Mouse (Mus musculus) kidney, postnatal 25 days (tissue): Measurements from ENCODE around the gene Ntn1.

ENCODE experiments used
- DNase-seq, 2 experiments: peaks; one replicate each; pipeline ENCODE4 v3.0.0; 2021; ENCODE audit warnings: mixed read lengths in 2 of 2

Gene Ntn1

DNA sequence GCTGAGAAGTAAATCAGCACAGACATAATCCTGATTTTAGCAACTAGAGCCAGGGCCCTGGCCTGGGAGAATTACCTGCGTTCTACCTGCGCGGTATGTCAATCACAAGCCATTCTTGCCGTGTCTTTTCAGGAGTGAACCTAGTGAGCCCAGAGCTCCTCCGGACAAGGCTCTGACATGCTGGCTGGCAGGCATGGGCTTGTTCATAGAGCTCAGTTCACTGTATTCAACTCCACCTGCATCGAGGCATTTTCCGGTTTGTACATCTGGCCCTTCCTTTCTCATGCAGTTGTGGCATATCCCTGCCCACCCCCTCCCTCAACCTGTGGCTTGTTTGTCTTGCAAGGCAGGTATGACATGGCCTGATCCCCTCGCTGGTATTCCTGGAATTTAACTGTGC is 5.0 kb upstream of the Ntn1 start:
- no peak for DNase-seq

DNA sequence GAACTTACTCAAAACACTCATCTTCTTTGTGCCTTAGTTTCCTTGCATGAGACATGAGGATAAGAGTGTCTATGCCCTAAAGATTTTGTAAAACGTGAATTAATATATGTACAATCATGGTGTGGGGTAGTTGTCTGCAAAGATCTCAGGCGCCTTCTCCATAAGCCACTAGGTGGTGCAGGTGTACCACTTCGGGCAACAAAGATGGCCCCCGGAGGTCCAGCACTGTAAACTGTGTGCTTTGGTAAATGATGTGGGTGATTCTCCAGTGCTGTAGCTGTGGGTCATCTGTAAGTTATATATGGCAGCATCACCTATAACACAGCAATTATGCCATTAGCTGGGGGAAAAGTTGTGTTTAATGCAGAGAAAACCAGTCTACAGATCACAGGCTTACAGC is 3.6 kb upstream of the Ntn1 start:
- peak in 1 of 2 experiments; percentile 46 for DNase-seq

DNA sequence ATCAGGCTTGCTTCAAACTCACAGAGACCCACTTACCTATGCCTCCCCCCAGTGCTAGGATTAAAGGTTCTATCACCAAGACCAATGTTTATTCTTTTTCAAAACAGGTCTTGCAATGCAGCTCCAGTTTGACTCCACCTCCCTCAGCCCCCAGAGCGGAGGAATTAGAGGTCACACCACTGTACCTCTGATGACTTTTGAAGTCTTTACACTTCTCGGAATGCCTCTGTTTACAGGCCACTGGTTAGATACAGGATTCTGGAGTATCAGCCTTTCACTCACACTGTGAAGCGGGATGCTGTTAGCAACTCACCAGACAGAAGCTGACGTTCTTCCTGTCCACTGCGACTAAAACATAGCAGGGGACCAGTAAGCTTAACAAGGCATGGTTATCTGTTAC is 805 bp upstream of the Ntn1 start:
- no peak for DNase-seq

DNA sequence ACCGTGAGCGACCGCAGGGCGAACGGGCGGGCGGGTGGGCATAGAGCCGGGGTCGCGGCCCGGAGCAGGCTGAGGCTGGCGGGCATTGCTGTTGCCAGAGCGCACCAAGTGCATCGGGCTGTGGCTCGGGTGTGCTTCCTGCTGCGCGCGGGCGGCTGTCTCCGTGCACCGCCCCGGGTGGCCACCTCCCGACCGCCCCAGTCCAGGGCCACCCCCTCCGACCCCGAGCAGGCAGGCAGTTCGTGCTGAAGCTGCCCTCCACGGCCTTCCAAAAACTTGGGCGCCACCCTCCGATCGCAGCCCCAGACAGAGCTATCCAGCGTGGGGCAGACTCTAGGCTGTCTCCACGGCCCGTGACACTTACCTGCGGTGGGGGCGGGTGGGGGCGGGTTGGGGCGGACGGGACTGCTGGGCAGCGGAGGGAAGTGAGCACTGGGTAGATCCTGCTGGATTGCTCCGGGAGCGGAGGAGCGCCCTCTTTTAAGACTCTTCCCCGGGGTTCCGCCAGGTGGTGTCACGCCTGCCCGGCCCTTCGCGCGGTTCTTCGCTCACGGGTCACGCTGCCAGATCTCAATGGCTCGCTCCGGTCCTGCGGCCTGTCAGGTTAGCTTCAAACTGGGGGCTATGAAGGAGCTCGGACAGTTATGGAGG is 477 bp downstream of the Ntn1 start:
- peak; percentile 76 to 86 for DNase-seq

DNA sequence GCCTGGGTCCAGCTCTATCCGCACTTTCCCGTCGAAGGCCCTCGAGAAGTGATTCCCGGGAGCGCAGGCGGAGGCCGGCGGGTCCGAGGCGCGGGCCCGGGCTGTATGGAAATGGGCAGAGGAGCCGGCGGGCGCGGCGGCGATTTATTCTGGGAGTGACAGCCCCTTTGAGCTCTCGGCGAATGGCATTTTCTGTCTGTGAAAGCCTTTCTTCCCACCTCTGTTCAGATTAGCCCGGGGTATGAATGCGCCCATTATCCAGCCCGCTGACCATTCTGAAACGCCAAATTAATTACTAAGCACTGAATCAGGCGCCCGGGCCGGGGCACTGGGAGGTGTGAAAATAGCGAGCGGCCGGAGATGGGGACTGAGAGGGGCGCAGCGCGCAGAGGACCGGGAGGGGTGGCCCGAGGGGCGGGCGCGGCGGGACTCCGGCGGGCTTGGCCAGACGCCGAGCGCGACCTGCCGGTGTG is 1.0 kb downstream of the Ntn1 start:
- DNase-seq: peak; percentile 40 to 60

DNA sequence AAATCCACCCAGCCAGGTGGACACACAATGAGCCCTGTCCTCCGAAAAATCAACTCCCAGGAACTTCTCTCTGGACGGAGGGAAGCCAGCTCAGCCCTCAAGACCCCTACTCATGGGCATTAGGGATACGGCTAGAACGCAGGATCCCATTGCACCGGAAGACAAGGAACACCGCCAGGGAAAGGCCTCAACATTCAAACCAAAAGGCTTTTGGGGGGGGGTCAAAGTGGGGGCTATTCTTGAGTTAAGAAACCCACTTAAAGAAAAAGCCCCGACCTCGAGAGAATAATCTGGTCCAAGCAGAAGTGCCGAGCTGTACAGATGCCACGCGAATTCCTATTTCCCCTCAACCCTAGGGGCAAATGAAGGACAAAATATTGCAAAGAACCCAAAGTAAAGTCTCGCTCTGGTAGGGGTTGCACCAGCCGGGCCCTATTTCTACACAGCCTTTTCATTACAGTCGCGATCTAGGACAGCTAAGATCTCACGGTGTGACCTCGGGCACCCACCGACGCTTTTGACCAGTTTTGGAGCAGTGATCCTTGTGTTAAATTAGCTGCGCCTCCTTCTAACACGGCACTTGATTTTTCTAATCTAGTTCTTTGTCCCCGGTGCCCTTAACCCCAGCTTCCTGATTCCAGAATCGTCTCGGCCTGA is 1.6 kb downstream of the Ntn1 start:
- no peak for DNase-seq

DNA sequence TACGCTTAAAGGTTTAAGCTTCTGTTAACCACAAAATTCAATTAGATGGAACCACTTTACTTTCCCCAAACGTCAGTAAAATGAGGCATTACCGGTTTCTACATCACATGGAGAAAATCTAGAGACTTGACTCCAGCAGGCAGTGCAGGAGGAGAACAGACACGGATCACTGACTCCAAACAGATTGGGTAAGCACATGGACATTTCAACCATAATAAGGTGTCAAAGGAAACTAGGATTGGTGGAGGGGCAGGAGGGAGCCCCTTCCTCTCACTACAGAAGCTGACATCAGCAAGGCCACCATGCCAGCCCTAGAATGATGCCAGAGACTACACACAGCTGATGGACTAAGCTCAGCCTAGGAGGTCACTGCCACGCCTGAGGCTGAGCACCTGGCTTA is 5.1 kb downstream of the Ntn1 start:
- DNase-seq: peak; percentile 42 to 66

DNA sequence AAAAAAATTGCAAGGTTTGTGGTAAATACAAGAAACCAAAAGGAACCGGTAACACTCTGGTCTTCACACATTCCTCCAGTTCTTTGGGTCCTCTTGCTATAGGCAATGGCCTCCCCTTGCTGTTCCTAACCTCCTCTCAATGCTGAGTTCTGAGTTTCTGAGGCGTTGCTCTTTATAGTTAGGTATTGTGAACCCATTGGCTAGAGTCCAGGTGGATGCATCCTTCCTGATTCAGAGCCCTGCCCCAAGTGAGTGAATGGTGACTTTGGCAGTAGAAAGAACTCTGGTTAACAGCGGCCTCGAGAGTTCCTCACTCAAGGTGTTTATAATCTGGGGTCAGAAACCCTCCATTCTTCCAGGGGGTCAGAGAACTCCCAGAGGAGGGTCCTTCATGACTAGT is 5.9 kb downstream of the Ntn1 start:
- DNase-seq: peak in 1 of 2 experiments; percentile 35

DNA sequence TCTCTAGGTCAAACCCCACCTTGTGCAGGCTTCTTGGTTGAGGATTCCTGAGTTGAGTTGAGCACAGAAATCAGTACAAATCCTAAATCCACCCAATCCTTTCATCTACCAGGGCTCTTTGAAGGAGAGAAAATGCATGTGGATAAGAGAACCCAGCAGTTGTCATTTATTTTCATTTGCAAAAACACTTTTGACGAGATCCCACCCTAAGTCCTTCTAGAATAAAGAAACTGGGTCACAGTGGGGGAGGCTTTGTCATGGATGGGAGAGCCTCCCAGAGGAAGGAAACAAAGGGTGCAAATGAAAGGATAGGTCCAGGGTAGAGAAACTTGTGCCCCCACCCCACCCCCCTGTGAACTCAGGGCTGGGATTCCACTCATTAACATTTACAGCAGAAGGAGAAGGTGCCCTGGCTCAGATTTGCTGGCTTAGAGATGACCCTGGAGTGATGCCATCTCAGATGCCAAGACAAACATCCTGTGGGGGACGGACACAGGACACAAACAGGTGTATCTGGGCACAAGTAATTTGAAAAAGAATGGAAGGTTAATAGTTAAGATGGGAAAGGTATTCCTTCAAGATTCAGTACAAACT is 6.6 kb downstream of the Ntn1 start:
- DNase-seq: peak; percentile 68 to 78

DNA sequence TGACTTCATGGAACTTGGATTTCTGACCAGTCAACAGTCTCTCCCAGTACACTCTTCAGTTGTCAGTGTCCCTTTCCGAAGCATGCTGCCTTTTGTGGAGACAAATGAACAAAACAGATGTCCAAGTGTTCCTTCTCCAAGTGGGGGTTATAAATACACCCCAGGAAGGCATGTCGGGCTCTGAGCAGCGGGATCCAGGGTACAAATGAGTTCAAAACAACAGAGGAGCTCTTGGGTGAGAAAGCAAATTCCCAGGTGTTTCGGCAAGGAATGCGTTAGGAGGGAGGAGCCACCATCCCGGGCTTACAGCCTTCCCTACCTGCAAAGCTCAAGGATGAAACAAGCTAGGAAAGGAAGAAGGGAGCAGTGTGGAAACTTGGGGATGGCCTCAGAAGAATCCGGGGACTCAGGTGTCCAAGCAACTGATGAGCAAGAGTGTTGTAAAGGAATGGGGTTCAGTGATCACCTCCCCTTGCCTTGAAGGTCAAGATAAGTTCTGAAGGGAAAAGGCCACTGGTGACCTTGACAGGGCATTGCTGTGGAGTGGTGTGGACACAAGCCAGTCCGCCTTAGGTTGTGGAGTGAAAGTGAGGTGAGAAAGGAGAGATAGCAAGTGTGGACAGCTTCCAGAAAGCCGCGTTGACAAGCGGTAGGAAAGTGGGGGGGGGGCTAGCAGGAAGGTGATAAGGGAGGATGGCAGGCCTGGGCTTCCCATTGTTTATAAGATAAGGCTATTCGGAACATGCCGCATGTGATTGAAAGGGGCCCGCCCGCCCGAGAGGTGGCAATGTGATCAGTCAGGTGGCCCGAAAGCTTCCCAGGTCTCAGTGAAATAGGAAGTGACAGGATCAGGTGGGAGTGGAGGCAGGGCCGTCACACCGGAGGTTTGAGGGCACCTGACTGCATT is 10.0 kb downstream of the Ntn1 start:
- no peak for DNase-seq

DNA sequence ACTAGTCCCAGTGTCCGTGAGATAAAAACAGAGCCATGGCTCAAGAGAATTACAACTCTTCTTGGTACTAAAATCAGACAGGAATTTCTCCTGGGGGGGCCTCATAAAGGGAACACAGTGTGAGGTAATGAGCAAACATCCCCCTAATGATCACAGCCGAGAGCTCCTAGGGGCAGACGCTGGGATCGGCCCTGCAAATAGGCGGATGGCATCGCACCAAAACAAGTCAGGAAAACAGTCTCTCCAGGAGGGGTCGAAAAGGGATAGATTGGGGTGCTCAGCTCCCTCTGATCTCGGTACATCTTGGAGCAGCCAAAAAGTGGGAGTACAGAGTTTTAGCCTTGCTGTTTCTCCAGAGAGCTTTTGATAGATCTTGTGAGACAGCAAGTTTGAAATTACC is 11.0 kb downstream of the Ntn1 start:
- DNase-seq: no peak

DNA sequence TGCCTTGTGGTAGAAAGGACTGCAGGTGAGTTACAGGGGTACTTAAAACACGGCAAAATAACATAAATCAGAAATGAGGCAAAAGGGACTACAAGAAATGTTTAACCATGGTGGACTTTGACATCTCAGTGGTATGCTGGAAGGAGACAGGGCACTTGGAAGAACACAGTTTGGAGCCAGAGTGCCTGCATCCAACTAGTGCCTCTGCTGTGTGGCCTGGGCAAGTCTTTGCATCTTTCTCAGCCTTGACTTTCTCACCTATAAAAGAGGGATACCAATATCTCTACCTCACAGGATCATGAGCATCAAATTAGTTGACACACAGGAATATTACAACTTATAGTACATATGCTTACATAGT is 12.0 kb downstream of the Ntn1 start:
- DNase-seq: peak; percentile 57 to 81

DNA sequence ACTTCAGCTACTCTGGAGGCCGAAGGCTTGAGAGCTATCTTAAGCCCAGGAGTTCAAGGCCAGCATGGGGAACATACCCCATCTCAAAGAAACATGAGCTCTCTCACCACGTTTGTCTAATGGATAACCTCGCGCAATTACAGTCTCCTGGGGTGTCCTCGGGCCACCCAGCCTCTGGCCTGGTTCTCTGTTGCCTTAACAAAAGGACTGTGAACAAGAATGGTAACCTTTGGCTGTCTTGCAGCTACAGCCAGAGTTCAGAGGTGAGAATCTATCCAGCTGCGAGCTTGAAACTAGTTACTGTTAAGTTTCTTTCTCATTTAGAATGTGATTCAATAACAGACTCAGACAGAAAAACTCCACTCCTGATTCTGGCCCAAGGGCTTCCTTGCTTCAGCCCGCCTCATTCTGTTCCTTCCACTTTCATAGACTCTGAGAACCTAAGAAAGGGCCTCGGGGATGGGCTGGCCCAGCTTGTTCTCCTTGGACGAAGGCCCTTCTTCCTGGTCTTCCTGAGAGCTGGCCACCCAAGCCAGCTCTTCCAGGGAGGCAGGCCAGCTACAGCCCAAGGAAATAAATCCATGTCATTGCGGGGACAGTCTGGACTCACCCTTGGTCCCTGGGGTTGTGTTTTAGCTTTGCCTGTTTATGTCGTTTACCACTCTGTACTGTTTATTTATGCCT is 12.5 kb downstream of the Ntn1 start:
- DNase-seq: peak; percentile 56 to 83

DNA sequence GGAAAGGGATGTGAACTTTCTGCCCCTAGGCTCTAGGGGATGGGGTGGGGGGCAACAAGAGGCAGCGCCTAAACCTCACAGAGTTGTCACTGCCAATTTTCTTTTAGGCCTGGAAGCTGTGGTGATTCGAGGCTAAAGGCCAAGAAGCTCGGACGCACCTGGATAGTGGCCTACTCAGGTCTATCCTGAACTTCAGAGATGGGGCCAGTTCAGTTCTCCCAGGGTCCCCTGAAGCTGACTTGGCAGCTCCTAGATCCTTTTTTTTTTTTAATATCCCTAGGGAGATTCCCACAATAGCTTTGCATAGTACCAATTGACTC is 13.2 kb downstream of the Ntn1 start:
- DNase-seq: peak in 1 of 2 experiments; percentile 53

DNA sequence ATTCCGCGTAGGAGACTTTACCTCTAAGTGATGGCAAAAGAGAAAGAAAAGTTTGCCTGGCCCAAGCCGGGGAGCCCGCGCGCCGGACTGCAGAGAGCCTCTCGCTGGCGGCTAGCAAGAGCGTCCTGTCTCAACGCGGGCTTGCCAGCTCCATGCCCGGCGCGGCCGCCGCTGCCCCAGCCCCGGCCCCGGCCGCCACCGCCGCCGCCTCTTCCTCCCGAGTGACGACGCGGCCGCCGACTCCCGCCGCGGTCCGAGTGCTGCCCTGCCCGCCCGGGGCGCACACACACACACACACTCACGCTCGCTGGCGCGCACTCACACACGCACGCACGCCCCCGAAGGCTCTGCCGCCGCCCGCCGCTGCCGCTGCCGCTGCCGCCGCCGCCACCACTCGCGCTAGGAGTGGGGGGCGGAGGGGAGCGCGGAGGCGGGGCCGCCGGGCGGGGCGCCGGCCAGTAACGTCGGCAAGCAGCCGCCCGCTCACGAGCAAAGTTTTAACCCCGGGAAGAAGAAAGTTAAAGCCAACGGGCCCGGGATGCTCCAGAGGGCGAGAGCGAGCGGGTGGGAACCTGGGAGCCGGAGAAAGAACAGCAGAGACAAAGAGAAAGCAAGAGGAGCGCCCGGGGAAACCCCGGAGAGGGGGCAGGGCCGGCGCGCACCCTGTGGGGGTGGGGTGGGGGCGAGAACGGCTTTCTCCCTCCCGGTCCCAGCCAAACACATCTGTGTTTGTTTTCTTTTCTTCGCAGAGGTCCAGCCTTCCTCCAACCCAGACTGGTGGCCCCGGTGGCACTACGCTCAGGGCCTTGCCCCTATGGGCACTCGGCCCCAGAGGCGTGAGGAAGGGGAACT is 13.8 kb downstream of the Ntn1 start:
- peak; percentile 76 to 90 for DNase-seq

DNA sequence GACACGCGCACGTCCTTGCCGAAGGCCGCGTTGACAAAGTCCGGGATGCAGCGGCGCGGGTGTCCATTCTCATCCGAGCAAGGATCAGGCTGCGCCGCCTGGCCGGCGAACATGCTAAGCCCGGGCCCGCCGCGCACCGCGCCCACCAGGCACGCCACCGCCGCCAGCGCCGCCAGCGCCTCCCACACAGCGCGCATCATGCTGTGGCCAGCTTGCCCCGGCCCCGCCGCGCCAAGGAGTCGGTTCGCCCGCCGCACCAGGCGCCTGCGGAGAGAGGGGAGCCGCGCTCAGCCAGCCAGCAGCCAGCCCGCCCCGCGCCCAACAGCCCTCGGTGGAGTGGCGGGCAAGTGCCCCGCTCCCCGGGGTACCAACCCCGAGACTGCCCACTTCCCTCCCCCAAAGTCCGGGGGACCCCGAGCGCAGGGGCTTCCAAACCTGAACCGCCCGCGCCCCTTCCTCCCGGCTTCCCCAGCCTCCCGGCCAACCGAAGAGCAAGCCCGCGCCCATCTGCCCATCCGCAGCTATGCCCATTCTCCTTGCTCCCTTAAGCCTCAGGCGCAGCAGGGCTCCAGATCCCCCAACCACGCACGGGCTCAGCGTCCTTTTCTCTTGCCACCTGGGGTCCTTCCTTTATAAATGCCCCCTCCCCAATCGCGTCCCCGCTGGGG is 14.6 kb downstream of the Ntn1 start:
- DNase-seq: peak; percentile 44 to 67

DNA sequence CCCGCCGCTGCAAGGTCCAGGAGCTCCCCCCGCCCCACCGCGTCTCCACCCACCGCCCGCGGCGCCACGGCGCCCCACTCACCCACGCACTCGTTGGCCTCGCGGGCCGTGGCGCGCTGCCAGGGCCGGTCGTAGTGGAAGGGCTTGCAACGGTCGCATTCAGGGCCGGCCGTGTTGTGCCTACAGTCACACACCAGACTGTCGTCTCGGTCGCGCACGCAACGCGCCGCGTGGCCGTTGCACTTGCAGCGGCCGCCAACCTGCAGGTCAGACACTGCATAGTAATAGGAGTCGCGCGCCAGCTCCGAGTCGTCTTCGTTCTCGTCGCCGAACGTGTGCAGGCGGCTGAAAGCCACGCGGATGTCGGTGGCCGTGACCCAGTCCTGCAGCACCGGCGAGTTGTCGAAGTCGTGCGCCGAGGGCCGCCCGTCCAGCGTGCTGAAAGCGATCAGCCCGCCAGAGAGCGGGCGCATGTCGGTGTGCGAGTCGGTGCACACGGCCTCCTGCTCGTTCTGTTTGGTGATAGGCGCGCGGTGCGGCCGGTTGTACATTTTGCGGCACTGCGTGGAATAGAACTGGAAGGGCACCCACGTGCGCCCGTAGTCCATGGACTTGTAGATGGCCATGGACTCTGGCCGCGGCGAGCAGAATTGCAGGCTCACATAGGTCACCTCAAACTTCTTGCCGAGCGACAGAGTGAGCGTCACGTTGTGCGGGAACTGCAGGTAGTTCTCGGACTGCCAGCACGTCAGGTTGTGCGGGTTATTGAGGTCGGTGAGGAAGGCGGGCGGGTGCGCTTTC is 15.4 kb downstream of the Ntn1 start:
- peak; percentile 47 to 66 for DNase-seq

DNA sequence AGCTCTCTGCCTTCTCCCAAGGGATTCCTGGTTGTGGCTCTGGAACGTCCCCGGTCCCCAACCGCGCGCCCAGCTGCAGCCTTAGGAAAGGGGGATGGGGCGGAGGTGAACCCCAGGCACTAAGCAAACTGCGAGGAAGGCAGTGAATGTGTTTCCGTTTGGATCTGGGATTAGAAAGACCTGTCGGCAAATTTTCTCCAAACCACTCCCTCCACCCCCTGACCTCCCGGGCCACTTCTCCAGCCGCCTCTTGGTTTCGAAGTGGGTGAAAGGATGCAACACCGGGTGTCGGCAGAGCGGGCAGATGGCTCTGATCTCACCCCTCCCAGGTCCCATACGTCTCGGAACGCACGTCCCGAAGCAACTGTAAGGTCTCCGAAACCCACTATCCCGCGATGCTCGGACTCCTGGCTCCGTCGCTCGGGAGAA is 16.0 kb downstream of the Ntn1 start:
- no peak for DNase-seq

DNA sequence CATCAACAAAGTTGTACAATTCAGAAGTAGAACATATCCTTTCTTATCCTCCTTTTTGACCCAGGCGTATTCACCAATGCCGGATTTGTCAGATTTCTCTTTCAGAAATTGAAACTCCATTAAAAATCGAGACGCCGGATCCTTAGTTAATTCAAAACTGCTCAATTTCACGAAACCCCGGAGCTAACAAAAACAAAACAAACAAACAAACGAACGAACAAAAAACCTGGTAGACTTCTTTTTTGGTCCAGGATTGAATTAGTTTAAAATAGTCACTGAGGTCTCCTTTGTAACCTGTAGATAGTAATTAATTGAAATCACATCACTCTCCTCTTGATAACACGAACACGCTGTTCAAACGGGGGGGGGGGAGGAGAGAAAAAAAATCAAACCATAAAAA is 16.5 kb downstream of the Ntn1 start:
- no peak for DNase-seq

DNA sequence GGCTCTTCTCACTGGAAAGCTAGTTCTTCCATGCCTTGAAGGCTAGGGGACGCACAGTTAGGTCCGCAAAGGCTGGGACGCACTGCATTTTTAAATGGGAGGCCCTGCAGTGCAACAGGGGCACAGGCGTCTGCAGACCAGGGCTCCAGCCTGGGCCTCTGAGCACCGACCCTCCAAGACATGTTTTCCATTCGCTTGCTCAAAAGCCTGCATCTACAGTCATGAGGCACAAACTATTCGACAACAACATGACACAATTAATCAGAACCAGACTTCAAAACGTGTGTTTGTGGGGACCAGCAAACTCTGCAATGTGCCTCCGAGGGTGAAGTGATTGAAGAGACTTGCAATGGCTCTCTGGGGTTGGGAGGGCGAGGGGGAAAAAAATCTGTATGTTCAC is 17.1 kb downstream of the Ntn1 start:
- no peak for DNase-seq
